Mouse (Mus musculus) cerebellum, adult 8-10 months (tissue): Measurements from ENCODE around the gene Elmo2.

Experiments used
- DNase-seq: peaks from one replicate; pipeline ENCODE4 v3.0.0; 2022

Gene Elmo2

DNA sequence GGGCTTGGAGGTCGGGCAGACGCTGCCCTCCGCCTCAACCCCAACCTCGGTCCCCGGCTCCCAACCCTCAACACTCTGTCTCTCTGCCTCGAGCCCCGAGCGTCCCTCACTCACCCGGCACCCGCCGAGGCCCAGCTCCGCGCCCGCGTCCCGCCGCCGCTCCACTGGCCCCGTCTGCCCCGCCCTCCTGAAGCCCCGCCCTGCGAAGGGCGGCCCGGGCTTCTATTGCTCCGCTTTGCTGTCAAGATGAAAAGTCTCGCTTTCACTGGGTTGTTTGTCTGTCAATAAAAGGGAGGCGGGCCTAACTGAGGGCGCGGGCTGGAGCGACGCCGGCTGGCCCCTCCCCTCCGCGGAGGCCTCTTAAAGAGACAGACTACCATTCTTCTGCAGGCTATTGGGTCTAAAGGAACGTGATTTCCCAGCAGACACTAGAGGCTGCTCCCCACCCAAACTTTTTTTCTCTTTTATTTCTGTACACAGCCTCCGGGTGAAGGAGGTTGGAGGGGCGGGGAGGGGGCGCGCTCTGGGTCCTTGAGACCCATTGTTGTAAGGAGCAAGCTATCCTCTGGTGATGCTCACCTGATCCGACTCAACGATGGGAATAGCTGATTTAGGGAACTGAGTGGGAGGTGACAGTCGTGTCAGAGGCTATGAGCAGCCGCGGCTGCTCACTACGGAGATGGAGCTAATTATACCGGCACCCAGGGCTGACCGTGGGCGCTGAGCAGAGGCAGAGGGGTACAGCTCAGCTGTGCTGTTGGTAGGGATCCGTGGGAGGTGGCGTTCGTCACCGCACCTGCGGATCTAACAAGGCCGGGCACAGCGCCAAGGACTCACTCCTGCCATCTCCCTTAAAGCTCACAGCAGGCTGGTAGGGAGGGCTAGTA is at the start of gene Elmo2:
TSS of gene Elmo2 (minus strand) at position 176 of the 887 bp plus-strand sequence.
- DNase-seq, result peak; percentile 99

DNA sequence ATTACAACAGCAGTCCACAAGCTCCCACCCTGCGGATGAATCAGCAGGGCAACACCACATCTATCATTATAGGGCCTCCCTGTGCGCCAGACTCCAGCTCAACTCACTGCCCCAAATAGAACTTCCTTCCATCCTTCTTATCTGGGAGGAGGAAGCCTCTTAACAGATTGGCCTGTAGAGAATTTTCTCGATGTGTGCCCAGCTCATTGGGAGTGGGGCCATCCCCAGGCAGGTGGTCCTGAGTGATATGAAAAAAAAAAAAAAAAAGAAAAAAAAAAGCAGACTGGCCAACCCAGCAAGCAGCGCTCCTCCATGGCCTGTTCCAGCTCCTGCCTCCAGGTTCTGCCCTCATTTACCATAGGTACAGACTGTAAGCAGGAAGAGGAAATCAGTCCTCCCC is 49.7 kb upstream of the Elmo2 start:
- DNase-seq, result no peak

- DNase-seq, result no peak
Observed at GRCm38 (mm10) chr2:165375478-165375877, 49.2 kb upstream of the Elmo2 start.

GRCm38 (mm10) chr2:165371066-165371465 is 44.8 kb upstream of the Elmo2 start:
- DNase-seq, result no peak

GRCm38 (mm10) chr2:165370348-165370747 is 44.1 kb upstream of the Elmo2 start:
- no peak for DNase-seq

DNA sequence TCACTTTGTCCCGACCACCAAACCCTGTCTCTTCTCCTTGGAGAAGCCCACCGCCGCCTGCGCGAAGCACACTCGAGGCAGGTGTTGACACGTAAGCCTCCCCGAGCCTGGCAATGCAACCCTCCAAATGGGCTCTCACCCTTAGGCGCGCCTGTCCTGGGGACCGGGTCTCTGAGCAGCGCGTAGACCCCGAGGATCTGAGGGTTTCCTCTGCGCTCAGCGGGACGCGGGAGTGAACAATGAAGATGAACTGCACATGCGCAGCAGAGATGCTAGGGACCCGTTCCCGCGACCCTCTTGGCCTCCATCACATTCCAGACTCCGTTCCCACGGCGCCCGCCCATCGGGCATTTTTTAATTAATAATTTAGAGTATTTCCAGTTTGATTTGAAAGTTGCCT is 42.2 kb upstream of the Elmo2 start, which contains the start of gene Zfp663:
TSS of gene Zfp663 (minus strand) at position 234 of the 400 bp plus-strand sequence.
- no peak for DNase-seq

DNA sequence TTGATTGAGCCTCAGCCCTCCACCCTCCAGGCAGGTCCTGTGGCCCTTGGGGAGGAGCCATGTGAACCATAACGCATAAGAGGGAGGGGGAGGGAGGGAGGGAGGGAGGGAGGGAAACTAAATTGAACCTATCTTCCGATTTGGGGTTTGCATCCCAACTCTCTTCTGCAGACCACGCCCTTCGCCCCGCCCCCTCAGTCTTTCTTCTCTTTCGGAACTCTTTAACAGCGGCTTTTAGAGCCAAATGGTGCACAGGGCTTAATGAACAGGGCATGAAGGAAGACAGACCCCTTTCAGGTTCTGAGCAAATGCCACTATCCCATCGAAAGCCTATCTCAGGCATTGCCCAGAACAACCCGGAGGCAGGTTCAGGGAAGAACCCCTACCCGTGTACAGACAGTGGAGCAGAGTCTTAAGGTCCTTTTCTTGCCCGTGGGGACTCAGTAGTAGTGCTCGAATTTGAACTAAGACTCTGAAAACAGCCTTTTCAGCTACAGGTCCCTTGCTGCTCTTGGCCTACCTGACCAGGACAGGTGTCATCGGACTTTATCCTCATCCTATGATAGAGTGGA is 41.7 kb upstream of the Elmo2 start:
- DNase-seq, result no peak

DNA sequence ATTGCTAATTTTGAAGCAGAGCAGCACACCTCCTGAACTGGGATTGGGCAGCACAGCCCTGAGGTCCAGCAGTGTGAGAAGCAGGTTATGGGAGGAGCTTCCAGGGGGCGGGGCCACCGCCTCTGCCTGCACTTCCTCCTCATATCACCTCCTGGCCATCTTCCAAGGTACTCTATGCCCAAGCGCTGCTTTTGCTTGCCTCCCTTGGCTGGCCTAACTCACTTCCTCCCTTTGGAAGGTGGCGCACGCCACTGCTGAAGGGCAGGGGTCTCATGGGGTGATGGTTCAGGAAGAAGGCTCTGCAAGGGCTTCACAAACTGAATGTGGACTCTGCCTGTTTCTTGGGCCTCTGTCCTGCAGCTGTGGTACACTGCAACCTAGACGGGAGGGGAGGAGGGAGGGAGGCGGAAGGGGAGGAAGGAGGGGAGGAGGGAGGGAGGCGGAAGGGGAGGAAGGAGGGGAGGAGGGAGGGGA is 40.8 kb upstream of the Elmo2 start:
- no peak for DNase-seq

DNA sequence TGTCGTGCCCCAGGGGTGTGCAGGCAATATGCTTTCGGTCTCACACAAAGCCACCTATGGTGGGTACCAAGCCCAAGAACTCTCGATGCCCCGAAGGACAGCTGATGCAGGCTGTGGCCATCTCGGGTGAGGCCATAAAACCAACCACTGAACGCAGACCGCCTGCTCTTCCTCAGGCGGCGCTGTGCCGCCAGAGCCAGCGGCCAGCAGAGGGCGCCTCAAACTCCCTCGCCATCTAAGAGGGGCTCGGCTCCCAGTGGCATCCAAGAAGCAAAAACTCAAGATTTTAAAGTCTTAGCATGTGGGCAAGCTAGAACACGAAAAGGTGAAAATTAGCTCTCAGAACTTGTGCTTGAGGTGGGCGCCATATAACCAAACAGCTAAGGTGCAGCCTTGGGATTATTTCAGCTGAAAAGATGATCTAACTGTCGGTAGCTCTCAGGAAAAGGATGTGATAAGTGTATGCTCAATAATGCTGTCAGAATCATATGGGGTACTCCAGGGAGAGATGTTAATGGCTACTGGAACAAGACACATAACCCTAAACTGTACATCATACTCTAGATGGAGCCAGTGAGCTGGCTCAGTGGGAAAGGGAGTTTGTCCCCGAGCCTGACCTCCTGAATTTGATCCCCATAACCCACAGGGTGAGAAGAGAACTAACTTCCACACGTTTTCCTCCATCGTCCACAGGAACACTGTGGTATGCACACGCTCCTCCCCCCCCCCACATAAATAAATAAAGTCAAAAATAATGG is 38.2 kb upstream of the Elmo2 start:
- peak; percentile 62 for DNase-seq

GRCm38 (mm10) chr2:165363282-165363681 is 37.0 kb upstream of the Elmo2 start:
- no peak for DNase-seq

- peak; percentile 33 for DNase-seq
Observed at GRCm38 (mm10) chr2:165360861-165361260, 34.6 kb upstream of the Elmo2 start.

DNA sequence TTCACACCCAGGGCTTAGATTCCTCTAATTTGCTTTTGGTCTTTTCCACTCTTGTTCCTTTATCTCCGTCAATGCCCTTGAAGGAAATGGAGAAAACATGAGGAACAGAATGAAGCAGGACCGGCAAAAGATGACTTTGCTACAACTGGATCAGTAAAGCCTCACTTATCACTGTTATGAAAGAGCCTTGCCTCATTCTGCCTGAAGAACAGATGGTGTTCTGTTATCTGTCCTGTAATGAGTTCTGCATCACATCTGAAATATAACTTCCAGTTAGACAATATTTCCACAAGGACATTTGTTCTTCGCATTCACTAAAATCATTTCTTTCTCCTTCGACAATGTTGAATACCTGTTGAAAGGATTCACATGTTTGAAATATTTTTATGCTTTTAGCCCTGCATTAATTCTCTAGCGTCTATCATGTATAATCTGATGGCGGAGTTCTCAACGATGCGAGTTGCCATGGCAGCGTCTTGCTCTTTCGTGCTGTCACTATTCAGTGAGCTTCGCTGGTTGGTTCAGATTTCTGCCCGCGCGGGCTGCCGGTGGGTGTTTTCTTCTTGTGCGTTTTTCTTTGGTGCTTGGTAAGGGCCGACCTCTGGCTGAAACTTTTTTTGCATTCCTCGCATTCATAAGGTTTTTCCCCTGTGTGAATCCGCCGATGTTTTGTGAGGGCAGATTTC is 25.7 kb upstream of the Elmo2 start:
- DNase-seq, result no peak

DNA sequence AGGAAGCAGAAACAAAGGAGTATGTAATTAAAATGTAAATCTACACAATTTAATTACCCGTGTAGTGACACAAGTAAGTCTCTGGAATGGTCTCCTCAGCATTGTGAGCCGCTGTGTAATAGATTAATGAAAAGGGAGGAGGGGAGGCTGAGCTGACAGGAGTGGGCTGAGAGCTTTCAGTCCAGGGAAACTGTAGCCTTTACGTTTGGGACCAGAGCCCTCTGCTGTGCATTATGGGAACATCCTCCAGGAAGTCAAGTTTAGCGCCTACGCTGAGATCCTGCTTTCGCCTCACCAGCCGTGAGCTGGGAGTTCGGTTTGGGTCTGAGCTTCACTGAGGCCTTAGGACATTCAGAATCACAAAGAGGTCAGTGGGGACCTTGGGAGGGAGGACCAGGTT is 23.2 kb upstream of the Elmo2 start:
- peak; percentile 38 for DNase-seq

DNA sequence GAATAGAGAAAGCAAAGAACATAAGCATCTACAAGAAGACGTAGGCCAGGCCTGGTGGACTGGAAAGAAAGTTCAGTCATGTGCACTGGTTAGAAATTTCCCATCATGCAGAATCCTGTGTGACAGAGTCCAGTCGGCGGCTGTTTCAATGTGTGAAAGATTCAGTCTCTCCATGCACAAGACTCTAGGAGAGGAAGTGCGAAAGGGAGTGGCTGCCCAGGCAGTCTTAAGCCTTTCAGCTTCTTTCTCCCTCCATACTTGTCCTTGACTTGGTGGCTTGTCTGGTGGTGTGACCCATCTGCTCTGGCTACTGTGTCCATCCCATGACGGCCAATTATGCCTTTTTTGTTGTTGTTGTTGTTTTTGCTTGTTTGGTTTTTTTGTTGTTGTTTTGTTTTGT is 19.9 kb upstream of the Elmo2 start:
- DNase-seq, result no peak

DNA sequence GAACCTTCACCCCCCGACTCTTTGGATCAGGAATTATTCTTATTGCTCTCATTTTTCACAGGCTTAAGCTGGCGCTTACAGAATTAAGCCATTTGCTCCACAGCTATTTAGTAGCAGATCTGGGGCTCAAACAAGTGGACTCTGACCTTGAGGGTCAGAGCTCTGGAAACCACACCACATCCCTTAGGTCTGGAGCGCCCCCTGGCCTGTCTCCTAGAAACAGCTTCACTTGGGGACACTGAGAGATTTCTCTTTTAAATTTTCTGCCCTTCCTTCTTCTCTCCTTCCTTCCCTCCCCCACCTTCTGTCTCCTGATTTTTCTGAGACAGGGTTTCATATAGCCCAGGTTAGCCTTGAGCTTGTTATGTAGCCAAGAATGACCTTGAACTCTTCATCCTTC is 10.9 kb upstream of the Elmo2 start:
- DNase-seq, result peak; percentile 62

DNA sequence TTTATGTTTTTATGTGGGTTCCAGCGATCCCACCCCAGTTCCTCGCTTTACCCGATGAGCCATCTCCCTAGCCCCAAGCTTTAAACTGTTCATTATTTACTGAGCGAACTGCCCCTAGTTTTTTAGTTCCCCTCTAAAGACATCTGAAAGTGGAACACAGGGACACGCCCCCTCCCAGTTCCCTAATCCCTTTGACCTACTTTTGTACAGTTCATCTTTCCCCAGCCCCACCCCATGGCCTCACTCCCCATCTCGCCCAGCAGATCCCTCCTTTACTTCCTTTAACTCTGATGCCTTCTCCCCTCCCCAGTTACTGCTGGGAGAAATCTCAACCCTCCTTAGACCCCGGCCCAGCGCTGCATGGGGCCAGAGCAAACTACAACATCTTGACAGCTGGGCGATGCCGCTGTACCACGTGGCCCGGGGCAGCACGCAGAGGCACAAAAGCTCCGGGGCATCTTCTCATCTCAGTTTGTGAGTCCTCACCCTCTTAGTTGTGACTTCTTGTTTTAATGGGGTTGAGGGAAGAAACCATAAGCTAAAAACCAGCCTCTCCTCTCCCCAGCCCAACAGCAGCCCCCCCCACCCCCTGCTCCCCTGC is 6.4 kb upstream of the Elmo2 start:
- no peak for DNase-seq

- no peak for DNase-seq
Observed at GRCm38 (mm10) chr2:165329703-165330102, 3.4 kb upstream of the Elmo2 start.

GRCm38 (mm10) chr2:165328746-165329145 is 2.5 kb upstream of the Elmo2 start:
- DNase-seq, result no peak

DNA sequence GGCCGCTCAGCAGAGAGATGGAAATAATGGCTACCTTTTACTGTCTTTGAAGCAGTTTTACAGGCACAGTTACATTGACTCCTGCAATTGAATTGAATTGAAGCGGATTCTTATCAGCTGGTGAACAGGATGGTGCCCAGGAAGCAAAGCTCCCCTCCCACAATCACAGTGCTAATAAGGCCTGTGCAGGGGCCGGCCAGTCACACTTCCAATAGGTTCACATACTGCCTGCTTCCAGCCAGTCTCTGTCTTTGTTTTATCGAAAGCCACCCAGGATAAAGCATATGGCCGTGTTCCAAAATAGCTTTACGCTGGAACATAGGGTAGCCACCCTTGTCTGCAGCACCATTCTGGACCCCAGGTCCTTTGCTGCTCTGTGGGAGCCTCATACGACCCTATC is 1.1 kb upstream of the Elmo2 start:
- DNase-seq, result no peak

DNA sequence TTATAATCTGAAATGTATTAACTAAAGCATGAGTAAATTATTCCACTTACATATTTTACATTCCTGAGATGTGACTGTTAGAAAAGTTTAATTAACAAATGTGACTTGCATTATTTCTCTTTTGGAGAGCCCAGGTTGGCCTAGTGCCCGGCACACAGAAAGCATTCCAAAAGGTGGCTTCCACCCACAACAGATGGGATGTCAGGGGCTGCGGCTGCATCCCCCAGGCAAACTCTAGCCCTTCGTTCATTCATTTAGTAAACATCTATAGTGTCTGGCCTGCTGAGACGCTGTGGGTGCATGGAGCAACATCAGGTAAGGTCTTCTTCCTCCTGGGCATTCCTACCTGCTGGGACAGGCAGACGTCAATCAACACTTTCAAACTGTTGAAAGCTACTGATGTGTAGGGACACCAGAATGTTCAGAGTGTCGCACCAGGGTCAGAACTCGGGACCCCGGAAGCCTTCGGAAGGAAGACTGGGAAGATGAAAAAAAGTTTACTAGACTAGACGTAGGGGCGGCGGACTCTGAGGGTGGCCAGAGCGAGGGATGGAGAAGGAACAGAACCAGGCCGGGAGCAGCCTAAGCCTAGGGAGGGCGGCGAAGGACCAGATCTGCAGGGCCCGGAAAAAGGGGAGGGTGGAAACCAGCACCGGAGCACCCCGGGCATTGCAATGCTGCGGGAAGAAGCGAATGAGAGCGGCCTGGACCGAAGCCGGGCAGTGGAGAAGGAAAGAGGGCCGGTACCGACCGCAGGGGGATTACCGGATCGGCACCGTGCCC is 567 bp downstream of the Elmo2 start:
- DNase-seq, result no peak

DNA sequence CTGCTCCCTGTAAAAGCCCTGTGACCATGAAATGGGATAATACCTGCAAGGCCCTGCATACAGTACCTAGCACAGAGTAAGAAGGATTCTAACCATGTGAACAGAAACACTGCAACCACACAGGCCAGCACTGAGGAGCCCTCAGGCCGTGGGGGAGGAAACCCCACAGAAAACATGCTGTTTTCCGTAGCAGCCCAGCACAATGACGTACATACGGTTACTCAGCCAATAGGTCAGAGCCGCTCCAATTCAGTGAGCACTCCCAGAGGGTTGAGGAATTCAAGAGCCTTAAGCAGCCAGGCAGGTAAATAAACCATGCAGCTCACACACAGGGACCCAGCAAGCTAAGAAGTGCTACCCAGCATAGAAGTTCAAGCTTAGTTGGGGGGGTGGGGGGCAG is 2.4 kb downstream of the Elmo2 start:
- peak; percentile 57 for DNase-seq

GRCm38 (mm10) chr2:165323484-165323883 is 2.8 kb downstream of the Elmo2 start:
- DNase-seq, result no peak
